Mouse (Mus musculus): ENCODE measurements around the gene Wnt1.

Wnt1 gene

DNA sequence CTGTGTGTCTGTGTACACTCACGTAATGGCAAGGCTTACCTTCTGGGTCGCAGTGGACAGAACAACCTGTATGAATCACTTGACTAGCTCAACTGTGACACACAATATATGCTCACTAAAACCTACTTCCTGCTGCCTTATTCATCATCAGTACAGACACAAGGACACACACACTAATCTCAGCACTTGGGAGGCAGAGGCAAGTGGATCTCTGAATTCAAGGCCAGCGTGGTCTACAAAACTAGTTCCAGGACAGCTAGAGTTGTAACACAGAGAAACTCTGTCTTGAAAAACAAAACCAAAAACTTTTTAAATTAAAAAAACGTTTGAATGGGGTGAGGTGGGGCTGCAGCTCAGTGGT lies 48.1 kb downstream of the Wnt1 start:
- no peak for DNase-seq (ENCODE audit: low spot score)

DNA sequence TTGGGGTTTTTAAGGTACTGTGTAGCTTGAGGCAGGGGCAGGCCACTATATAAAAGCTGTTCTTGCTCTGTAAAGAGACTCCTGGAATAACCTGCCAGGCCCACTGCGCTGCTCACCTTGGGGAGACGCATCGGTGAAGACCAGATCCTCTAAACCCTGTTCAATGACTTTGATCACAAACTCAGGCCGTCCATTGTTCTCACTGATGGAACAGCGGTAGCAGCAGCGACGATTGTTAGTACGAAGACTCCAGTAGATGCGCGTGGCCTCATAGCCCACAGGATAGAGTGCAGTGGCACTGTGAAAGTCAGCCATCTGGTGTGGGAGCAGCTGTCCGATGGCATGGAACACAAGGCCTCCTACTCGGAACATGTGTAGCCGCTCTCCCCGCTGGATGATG lies 49.5 kb downstream of the Wnt1 start:
- no peak for DNase-seq (ENCODE audit: low spot score)

DNA sequence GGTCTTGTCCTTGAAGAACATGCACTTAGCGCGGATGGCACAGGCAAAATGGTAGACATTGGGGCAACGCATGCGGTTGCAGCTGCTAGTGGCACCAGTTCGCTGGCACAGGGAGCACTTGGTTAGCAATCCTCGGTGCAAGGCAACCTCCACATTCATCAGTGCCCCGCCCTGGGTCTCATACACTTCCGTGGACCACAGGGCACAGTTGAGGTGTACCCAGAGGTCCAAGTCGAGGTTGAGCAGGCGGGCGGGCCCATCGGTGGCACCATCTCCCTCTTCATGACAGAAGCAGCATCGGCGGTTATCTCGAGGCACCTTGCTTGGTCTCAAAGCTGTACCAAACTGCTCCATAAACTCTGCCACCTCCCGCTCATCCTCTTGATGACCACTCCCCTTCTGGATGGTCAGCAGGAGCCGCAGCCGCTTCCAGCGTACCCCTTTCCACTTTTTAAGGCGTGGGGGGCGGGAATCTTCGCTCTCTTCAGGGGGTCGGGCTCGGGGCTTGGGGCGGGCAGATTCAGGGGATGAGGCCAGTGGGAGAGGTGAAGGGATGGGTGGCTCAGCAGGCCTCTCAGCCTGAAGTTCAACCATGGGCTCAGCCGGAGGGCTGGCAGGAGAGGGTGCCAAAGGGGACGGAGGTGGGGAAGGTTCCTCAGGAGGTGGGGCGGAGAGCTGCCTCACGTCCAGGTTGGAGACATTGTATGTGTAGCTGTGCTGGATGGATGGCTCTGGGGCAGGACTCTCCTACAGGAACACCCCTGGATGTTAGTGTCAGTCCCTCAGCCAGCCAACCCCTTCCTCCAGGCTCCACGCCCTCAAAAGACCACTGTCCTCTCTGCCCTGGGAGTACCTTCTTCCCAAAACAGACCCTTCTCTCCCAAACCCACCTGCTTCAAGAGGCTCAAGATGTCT lies 50.3 kb downstream of the Wnt1 start:
- DNase-seq (ENCODE audit: low spot score), result no peak
